Mouse (Mus musculus): ENCODE measurements around the gene Vmn2r46. TPM values are rescaled to one million over a fixed set of nuclear protein-coding genes. Genes with fewer than 3 reads are reported as not detected.
"Not testable (repeated sequence)": the region's sequence is repeated elsewhere in the genome, so short reads cannot be mapped to it uniquely, and the experiment has no call there.

Vmn2r46 gene
- polyA plus RNA-seq (2015; fragmentation: Nextera tagmentation; extraction: Ambion mirVana): not detected in 2 replicates

GRCm38 (mm10) chr7:9770471-9770870, at the start of gene Vmn2r46:
Vmn2r46 (minus strand) TSS chr7:9770571.
- H3K4me3 ChIP-seq (ENCODE audit: low read depth, low read length); DNase-seq (ENCODE audit: low spot score); ATAC-seq; H3K9ac ChIP-seq (replicated peaks; ENCODE audit: low read depth); H3K36me3 ChIP-seq (ENCODE audit: insufficient read depth, low read length); H3K4me2 ChIP-seq (replicated peaks; ENCODE audit: low read depth, low read length); H3K4me1 ChIP-seq (ENCODE audit: insufficient read depth, low read depth, low read length); H3K27ac ChIP-seq (ENCODE audit: low read length); H3K27me3 ChIP-seq (replicated peaks; ENCODE audit: insufficient read depth, low read length); H3K9me3 ChIP-seq (ENCODE audit: low read length): not testable (repeated sequence)
- no CpG with 5 or more reads among the region's 1 CpGs for WGBS

Other genes starting within 250 kb of the Vmn2r46 start
- not detected in 2 replicates for gene Vmn2r47, start 70.8 kb upstream of the Vmn2r46 start, polyA plus RNA-seq (2015; fragmentation: Nextera tagmentation; extraction: Ambion mirVana)
- gene Vmn2r48, start 183.0 kb upstream of the Vmn2r46 start, polyA plus RNA-seq (2015; fragmentation: Nextera tagmentation; extraction: Ambion mirVana): not detected in 2 replicates
- gene Vmn2r49, start 221.7 kb upstream of the Vmn2r46 start, polyA plus RNA-seq (2015; fragmentation: Nextera tagmentation; extraction: Ambion mirVana): not detected in 2 replicates